In genomic region chr6:122690082-122690481, GRCm38 (mm10) we compare ENCODE assay signal across 25 mouse cellular contexts. TPM values are rescaled to one million over a fixed set of nuclear protein-coding genes. Genes with fewer than 3 reads are reported as not detected.
A peak's percentile ranks its signal among the peaks of the same experiment; 100 is the strongest.
DNase-seq lines count a peak whose midpoint lies in the region; ATAC-seq and TF ChIP-seq lines count a peak whose summit lies in the region.
"Had no signal": no experiment of that assay in that cellular context is flagged by ENCODE, and none has a peak within 500 bp of the region (broad histone marks: within the 10 kb centered on the region; RNA-seq: fewer than 3 reads in every experiment).

No protein-coding gene starts in this region.

- no peak overlapping the region for H3K4me2 ChIP-seq in forebrain, embryonic 14.5 days (ENCODE audit: low read length)
- H3K4me2 ChIP-seq: embryonic facial prominence, embryonic 13.5 days; embryonic facial prominence, embryonic 15.5 days; forebrain, embryonic 13.5 days had no signal

- H3K36me3 ChIP-seq in forebrain, embryonic 14.5 days (ENCODE audit: control insufficient read depth, insufficient read depth, low read length), result no peaks in the 10 kb centered on the region
- H3K36me3 ChIP-seq: embryonic facial prominence, embryonic 13.5 days; embryonic facial prominence, embryonic 15.5 days; G1E had no signal

- H3K4me3 ChIP-seq in embryonic fibroblast, embryonic 13.5 days (ENCODE audit: insufficient read depth, low read length), result no peak overlapping the region
- H3K4me3 ChIP-seq in forebrain, embryonic 14.5 days (ENCODE audit: low read depth, low read length), result no peak overlapping the region
- H3K4me3 ChIP-seq: embryonic facial prominence, embryonic 13.5 days; embryonic facial prominence, embryonic 15.5 days; forebrain, embryonic 13.5 days had no signal

- peak overlapping the region; percentile 88 for H3K27ac ChIP-seq in embryonic fibroblast, embryonic 13.5 days (ENCODE audit: insufficient read depth, low read length)
- no peak overlapping the region for H3K27ac ChIP-seq in forebrain, embryonic 14.5 days (ENCODE audit: low read depth, low read length)
- H3K27ac ChIP-seq: embryonic facial prominence, embryonic 13.5 days; embryonic facial prominence, embryonic 15.5 days; forebrain, embryonic 13.5 days had no signal

- WGBS in forebrain, embryonic 14.5 days, result 87% methylated on average over 5 of the region's 5 CpGs

- H3K27me3 ChIP-seq in forebrain, embryonic 14.5 days (replicated peaks; ENCODE audit: control insufficient read depth, insufficient read depth, low read length), result no peaks in the 10 kb centered on the region
- H3K27me3 ChIP-seq: embryonic facial prominence, embryonic 13.5 days; embryonic facial prominence, embryonic 15.5 days; forebrain, embryonic 13.5 days; Patski had no signal

- peaks cover 11% of the 10 kb centered on the region for H3K4me1 ChIP-seq in embryonic fibroblast, embryonic 13.5 days (ENCODE audit: control insufficient read depth, insufficient read depth, low read length)
- no peaks in the 10 kb centered on the region for H3K4me1 ChIP-seq in forebrain, embryonic 14.5 days (ENCODE audit: control insufficient read depth, insufficient read depth, low read length)
- H3K4me1 ChIP-seq: embryonic facial prominence, embryonic 13.5 days; embryonic facial prominence, embryonic 15.5 days; forebrain, embryonic 13.5 days had no signal

- H3K9me3 ChIP-seq in forebrain, embryonic 14.5 days (replicated peaks; ENCODE audit: control insufficient read depth, low read length), result no peaks in the 10 kb centered on the region
- H3K9me3 ChIP-seq: embryonic facial prominence, embryonic 13.5 days; embryonic facial prominence, embryonic 15.5 days; forebrain, embryonic 13.5 days; G1E had no signal

- DNase-seq in ES-CJ7 (ENCODE audit: low read depth, low spot score) (peak; percentile 86), R1 (ENCODE audit: low read depth, low spot score) (peak; percentile 78)
- DNase-seq in cerebellum, adult 9-11 months, result no peak
- no peak for DNase-seq in frontal cortex, postnatal 25 days (ENCODE audit: low spot score in 2 of 2)
- no peak for DNase-seq in forebrain, embryonic 14.5 days (ENCODE audit: low spot score)
- no peak for DNase-seq in adrenal gland, postnatal 36 days
- DNase-seq: adrenal gland, postnatal 10 days; adrenal gland, postnatal 25 days; cerebellum, adult 11-12 months; cerebellum, adult 2 months; cerebellum, adult 9-10 months; cerebellum, postnatal 14 days; cerebellum, postnatal 36 days; embryo, embryonic 11 days had no signal

- no peak overlapping the region for H3K9ac ChIP-seq in forebrain, embryonic 14.5 days (ENCODE audit: low read length)
- H3K9ac ChIP-seq: embryonic facial prominence, embryonic 13.5 days; embryonic facial prominence, embryonic 15.5 days; forebrain, embryonic 13.5 days had no signal

- ATAC-seq in forebrain, embryonic 14.5 days, result no peak
- ATAC-seq: activated CD4-positive, CD25-positive, alpha-beta regulatory T cell, adult 4 months; forebrain, embryonic 13.5 days; forebrain, embryonic 16.5 days had no signal

- no peak for TF ChIP-seq POLR2A in embryonic fibroblast, embryonic 13.5 days (IDR thresholded peaks at IDR 0.05; ENCODE audit: low read depth, low read length)

- no peak for TF ChIP-seq CTCF in embryonic fibroblast, embryonic 13.5 days (IDR thresholded peaks at IDR 0.05; ENCODE audit: borderline replicate concordance, insufficient read depth, low read length)

RNA-seq across cellular contexts. Expression of gene Nanog, which starts 17.2 kb away (rescaled TPM):
- 0.93 and 1.1 TPM in 2 replicates for polyA plus RNA-seq in embryonic fibroblast, embryonic 13.5 days (2011; ENCODE audit: insufficient read length, low read depth, missing spikeins)
- polyA plus RNA-seq in forebrain, embryonic 14.5 days (2014; fragmentation: Nextera tagmentation; extraction: Ambion mirVana), result 0.12 and 0.30 TPM in 2 replicates
- total RNA-seq in adrenal gland, postnatal 36 days (2021), result not detected
- total RNA-seq: adrenal gland, adult 18-20 months; adrenal gland, postnatal 10 days; adrenal gland, postnatal 25 days; common myeloid progenitor, adult 5-6 weeks; gastrocnemius, adult 18-20 months had no signal
- polyA plus RNA-seq: G1E had no signal

Comparison
In these comparisons a context has a peak if more than half of its experiments do, and no peak if none do; other contexts are left out.
1. DNase-seq: peak in ES-CJ7 (single experiment) and R1 (single experiment); none in cerebellum, adult 9-11 months (single experiment), frontal cortex, postnatal 25 days (0 of 2), forebrain, embryonic 14.5 days (single experiment) and adrenal gland, postnatal 36 days (0 of 2).